Mouse (Mus musculus): ENCODE results near the gene Gbx2. TPM values are rescaled to one million over a fixed set of nuclear protein-coding genes. Genes with fewer than 3 reads are reported as not detected.

Gene Gbx2
- polyA plus RNA-seq, 1 experiment from 2014 or later = 0.18 TPM

DNA sequence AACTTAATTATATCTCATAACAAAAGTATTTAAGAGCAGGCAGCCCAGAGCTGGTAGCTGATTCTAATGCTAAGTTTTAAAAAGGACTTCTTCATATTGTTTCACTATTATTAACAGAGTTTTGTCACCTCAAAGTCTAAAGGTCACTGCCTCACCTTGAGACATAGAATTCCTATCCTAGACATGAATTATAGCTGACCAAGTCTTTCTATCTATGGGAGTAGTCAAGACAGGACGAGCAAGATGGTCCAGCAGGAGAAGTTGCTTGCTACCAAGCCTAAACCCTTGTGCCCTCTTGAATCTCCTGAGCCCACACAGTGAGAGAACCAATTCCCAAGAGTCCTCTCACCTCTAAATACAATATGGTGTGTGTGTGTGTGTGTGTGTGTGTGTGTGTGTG is 28.3 kb downstream of the Gbx2 start:
- H3K36me3 ChIP-seq = no peaks in the 10 kb centered on the region
- H3K9ac ChIP-seq = no peak overlapping the region
- H3K4me2 ChIP-seq = no peak overlapping the region
- no peak overlapping the region for H3K27ac ChIP-seq (ENCODE audit: poor library complexity, severe bottlenecking)
- 83% methylated on average over 1 of the region's 1 CpGs for WGBS
- H3K27me3 ChIP-seq (replicated peaks) = no peaks in the 10 kb centered on the region
- no peak overlapping the region for H3K4me3 ChIP-seq
- H3K4me1 ChIP-seq (replicated peaks) = no peaks in the 10 kb centered on the region
- H3K9me3 ChIP-seq (replicated peaks) = peaks cover 6% of the 10 kb centered on the region
- no peak for ATAC-seq (ENCODE audit: insufficient number of reproducible peaks, low FRiP score)

DNA sequence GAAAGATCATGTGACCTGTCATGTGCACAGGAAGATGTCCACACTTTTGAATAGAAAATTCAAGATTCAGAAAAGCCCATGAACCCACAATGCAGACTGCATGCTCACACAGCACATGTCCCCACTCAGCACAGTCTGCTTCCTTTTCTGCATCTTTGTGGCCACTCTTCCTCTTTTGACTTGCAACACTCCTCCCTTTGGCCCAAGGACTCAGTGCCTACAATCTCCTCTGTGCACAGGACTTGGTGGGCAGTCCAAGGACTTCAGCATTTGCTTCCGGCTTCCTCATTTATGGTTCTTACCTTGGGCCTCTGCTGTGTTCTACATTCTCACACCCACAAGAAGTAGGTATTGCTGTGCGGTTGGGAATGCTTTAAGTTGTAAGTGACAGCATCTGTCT is 28.7 kb downstream of the Gbx2 start:
- no peaks in the 10 kb centered on the region for H3K27me3 ChIP-seq (replicated peaks)
- H3K9me3 ChIP-seq (replicated peaks) = peaks cover 6% of the 10 kb centered on the region
- 84% methylated on average over 2 of the region's 2 CpGs for WGBS
- ATAC-seq (ENCODE audit: insufficient number of reproducible peaks, low FRiP score) = no peak
- H3K36me3 ChIP-seq = no peaks in the 10 kb centered on the region
- no peak overlapping the region for H3K27ac ChIP-seq (ENCODE audit: poor library complexity, severe bottlenecking)
- no peak overlapping the region for H3K4me3 ChIP-seq
- no peak overlapping the region for H3K9ac ChIP-seq
- no peaks in the 10 kb centered on the region for H3K4me1 ChIP-seq (replicated peaks)
- no peak overlapping the region for H3K4me2 ChIP-seq

DNA sequence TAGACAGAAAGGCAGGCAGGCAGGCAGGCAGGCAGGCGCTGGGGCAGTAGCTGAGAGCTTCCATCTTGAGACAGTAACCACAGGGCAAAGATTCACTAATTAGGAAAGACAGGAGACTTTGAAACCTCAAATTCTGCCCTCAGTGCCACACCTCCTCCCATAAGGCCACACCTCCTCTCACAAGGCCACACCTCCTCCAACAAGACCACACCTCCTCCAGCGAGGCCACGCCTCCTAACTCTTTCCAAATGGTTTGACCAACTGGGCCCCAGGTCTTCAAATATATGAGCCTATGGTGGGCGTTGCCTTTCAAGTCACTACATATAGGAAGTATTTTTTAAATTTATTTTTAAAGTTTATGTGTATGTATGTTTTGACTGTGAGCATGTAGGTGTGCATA is 29.6 kb downstream of the Gbx2 start:
- WGBS = 63% methylated on average over 4 of the region's 4 CpGs
- Histone ChIP-seq H3K9ac (no peak overlapping the region), H3K27me3 (replicated peaks) (no peaks in the 10 kb centered on the region), H3K9me3 (replicated peaks) (peaks cover 4% of the 10 kb centered on the region), H3K27ac (ENCODE audit: poor library complexity, severe bottlenecking) (no peak overlapping the region), H3K4me2 (no peak overlapping the region), H3K4me1 (replicated peaks) (no peaks in the 10 kb centered on the region), H3K36me3 (no peaks in the 10 kb centered on the region), H3K4me3 (no peak overlapping the region)
- ATAC-seq (ENCODE audit: insufficient number of reproducible peaks, low FRiP score) = no peak

- no peak overlapping the region for H3K4me3 ChIP-seq
- H3K27me3 ChIP-seq (replicated peaks) = no peaks in the 10 kb centered on the region
- H3K4me1 ChIP-seq (replicated peaks) = no peaks in the 10 kb centered on the region
- H3K27ac ChIP-seq (ENCODE audit: poor library complexity, severe bottlenecking) = no peak overlapping the region
- no peaks in the 10 kb centered on the region for H3K36me3 ChIP-seq
- H3K9ac ChIP-seq = no peak overlapping the region
- H3K9me3 ChIP-seq (replicated peaks) = no peaks in the 10 kb centered on the region
- H3K4me2 ChIP-seq = no peak overlapping the region
- no peak for ATAC-seq (ENCODE audit: insufficient number of reproducible peaks, low FRiP score)
- 74% methylated on average over 11 of the region's 11 CpGs for WGBS
These were observed 31.1 kb downstream of the Gbx2 start for GRCm38 (mm10) chr1:89899761-89900445.

GRCm38 (mm10) chr1:89899036-89899435 is 31.9 kb downstream of the Gbx2 start:
- Histone ChIP-seq H3K36me3 (no peaks in the 10 kb centered on the region), H3K27ac (ENCODE audit: poor library complexity, severe bottlenecking) (no peak overlapping the region), H3K4me1 (replicated peaks) (no peaks in the 10 kb centered on the region), H3K4me2 (no peak overlapping the region), H3K27me3 (replicated peaks) (no peaks in the 10 kb centered on the region), H3K4me3 (no peak overlapping the region), H3K9ac (no peak overlapping the region), H3K9me3 (replicated peaks) (no peaks in the 10 kb centered on the region)
- ATAC-seq (ENCODE audit: insufficient number of reproducible peaks, low FRiP score) = no peak
- WGBS = 58% methylated on average over 2 of the region's 2 CpGs

DNA sequence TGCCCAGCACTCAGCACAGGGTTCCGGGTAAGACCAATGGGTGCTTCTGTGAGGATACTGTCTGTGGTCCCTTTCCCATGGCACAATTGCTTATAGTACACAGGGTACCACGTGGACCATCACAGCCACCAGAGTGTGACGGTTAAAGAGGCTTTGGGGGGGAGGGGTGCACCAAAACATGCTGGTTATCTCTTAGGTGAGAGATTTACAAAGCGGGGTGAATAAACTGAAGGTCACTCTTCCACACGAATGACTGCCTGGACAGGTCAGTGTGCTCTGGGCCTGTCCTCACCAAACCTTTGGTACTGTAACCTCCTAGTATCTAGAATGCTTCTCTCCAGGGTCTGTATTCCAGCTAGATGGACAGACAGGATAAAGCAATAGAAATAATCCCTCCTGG is 35.2 kb downstream of the Gbx2 start:
- Histone ChIP-seq H3K9me3 (replicated peaks) (no peaks in the 10 kb centered on the region), H3K4me3 (no peak overlapping the region), H3K27ac (ENCODE audit: poor library complexity, severe bottlenecking) (no peak overlapping the region), H3K9ac (no peak overlapping the region), H3K4me1 (replicated peaks) (no peaks in the 10 kb centered on the region), H3K27me3 (replicated peaks) (no peaks in the 10 kb centered on the region), H3K36me3 (peaks cover 10% of the 10 kb centered on the region), H3K4me2 (no peak overlapping the region)
- no peak for ATAC-seq (ENCODE audit: insufficient number of reproducible peaks, low FRiP score)
- 66% methylated on average over 5 of the region's 5 CpGs for WGBS

DNA sequence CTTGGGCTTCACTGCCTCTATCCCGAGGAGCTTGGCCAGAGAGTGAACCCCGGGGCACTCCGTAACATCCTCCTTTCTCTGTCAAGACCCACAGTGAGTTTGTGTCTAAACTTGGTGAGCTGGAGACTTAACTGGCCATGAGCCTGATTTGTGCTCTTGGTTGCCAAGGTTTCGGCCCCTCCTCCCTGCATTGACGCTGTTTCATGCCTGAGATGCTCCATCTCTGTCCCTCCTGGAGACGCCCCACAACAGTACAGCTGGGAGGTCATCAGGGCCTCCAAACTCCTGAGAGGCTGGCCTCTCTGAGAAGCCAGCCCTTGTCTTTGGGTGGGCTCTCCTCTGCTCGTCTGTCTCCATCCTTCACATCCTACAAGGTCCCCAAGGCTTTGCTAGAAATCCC is 38.7 kb downstream of the Gbx2 start:
- Histone ChIP-seq H3K36me3 (peaks cover 39% of the 10 kb centered on the region), H3K9ac (no peak overlapping the region), H3K27me3 (replicated peaks) (no peaks in the 10 kb centered on the region), H3K4me1 (replicated peaks) (no peaks in the 10 kb centered on the region), H3K9me3 (replicated peaks) (no peaks in the 10 kb centered on the region), H3K4me3 (no peak overlapping the region), H3K27ac (ENCODE audit: poor library complexity, severe bottlenecking) (no peak overlapping the region), H3K4me2 (no peak overlapping the region)
- no peak for ATAC-seq (ENCODE audit: insufficient number of reproducible peaks, low FRiP score)
- 70% methylated on average over 7 of the region's 7 CpGs for WGBS

GRCm38 (mm10) chr1:89891400-89891799 is 39.6 kb downstream of the Gbx2 start:
- H3K4me2 ChIP-seq = no peak overlapping the region
- 64% methylated on average over 6 of the region's 6 CpGs for WGBS
- H3K27me3 ChIP-seq (replicated peaks) = no peaks in the 10 kb centered on the region
- H3K36me3 ChIP-seq = peaks cover 41% of the 10 kb centered on the region
- no peak overlapping the region for H3K9ac ChIP-seq
- no peak overlapping the region for H3K4me3 ChIP-seq
- no peaks in the 10 kb centered on the region for H3K4me1 ChIP-seq (replicated peaks)
- no peak overlapping the region for H3K27ac ChIP-seq (ENCODE audit: poor library complexity, severe bottlenecking)
- ATAC-seq (ENCODE audit: insufficient number of reproducible peaks, low FRiP score) = no peak
- no peaks in the 10 kb centered on the region for H3K9me3 ChIP-seq (replicated peaks)

DNA sequence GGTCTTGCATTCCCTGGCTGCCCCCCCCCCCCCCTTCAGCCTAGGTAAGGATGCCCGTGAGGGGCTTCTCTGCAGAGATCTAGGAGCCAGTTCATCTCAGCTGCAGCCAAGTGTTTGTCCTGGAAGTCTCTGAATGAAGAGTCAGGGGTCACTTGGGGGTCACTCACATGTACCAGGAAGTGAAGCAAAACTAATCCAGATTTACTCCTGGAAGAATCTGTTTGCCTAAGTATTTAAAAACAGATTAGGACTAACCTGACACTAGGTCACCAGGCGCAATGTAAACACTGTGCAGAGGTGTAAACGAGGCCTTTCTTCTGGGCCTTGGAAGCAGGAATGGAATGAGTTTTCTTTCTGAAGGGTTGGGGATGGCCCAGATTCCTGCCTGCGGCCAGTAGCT is 45.3 kb downstream of the Gbx2 start:
- Histone ChIP-seq H3K9ac (no peak overlapping the region), H3K4me3 (no peak overlapping the region), H3K4me2 (no peak overlapping the region), H3K4me1 (replicated peaks) (peaks cover 11% of the 10 kb centered on the region), H3K27ac (ENCODE audit: poor library complexity, severe bottlenecking) (no peak overlapping the region), H3K36me3 (peaks cover 30% of the 10 kb centered on the region), H3K27me3 (replicated peaks) (no peaks in the 10 kb centered on the region), H3K9me3 (replicated peaks) (no peaks in the 10 kb centered on the region)
- 44% methylated on average over 4 of the region's 4 CpGs for WGBS
- no peak for ATAC-seq (ENCODE audit: insufficient number of reproducible peaks, low FRiP score)

DNA sequence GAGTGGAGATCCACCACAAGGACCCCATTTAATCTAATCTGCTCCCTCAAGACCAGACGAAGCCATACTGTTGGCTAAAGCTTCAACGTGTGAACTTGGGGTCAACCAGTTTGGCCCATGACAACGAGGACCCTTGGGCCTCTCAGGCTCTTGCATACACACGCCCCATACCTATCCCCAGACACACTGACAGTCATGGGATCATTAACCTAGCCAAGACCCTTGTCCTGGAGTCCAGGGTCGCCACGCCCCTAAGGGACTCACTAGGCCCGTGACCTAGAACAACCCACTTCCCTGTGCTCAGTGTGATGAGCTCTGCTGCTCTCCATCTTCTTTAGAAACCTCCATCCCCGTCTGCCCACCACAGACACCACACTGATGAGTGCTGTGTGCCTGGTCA is 46.6 kb downstream of the Gbx2 start:
- no peak overlapping the region for H3K27ac ChIP-seq (ENCODE audit: poor library complexity, severe bottlenecking)
- H3K9ac ChIP-seq = no peak overlapping the region
- H3K4me1 ChIP-seq (replicated peaks) = peaks cover 20% of the 10 kb centered on the region
- H3K9me3 ChIP-seq (replicated peaks) = no peaks in the 10 kb centered on the region
- no peak overlapping the region for H3K4me3 ChIP-seq
- H3K36me3 ChIP-seq = peaks cover 20% of the 10 kb centered on the region
- no peaks in the 10 kb centered on the region for H3K27me3 ChIP-seq (replicated peaks)
- ATAC-seq (ENCODE audit: insufficient number of reproducible peaks, low FRiP score) = no peak
- WGBS = 90% methylated on average over 8 of the region's 8 CpGs
- no peak overlapping the region for H3K4me2 ChIP-seq

GRCm38 (mm10) chr1:89880834-89881233 is 50.1 kb downstream of the Gbx2 start:
- no peak overlapping the region for H3K4me2 ChIP-seq
- H3K27me3 ChIP-seq (replicated peaks) = no peaks in the 10 kb centered on the region
- H3K4me1 ChIP-seq (replicated peaks) = peaks cover 21% of the 10 kb centered on the region
- 70% methylated on average over 10 of the region's 10 CpGs for WGBS
- no peak for ATAC-seq (ENCODE audit: insufficient number of reproducible peaks, low FRiP score)
- no peaks in the 10 kb centered on the region for H3K9me3 ChIP-seq (replicated peaks)
- no peak overlapping the region for H3K4me3 ChIP-seq
- H3K36me3 ChIP-seq = no peaks in the 10 kb centered on the region
- H3K9ac ChIP-seq = no peak overlapping the region
- no peak overlapping the region for H3K27ac ChIP-seq (ENCODE audit: poor library complexity, severe bottlenecking)

GRCm38 (mm10) chr1:89880193-89880592 is 50.8 kb downstream of the Gbx2 start:
- Histone ChIP-seq H3K9ac (no peak overlapping the region), H3K4me3 (no peak overlapping the region), H3K36me3 (no peaks in the 10 kb centered on the region), H3K27ac (ENCODE audit: poor library complexity, severe bottlenecking) (no peak overlapping the region), H3K27me3 (replicated peaks) (no peaks in the 10 kb centered on the region), H3K4me1 (replicated peaks) (peaks cover 15% of the 10 kb centered on the region), H3K4me2 (no peak overlapping the region), H3K9me3 (replicated peaks) (no peaks in the 10 kb centered on the region)
- WGBS = 41% methylated on average over 8 of the region's 8 CpGs
- no peak for ATAC-seq (ENCODE audit: insufficient number of reproducible peaks, low FRiP score)

Measured in heart, embryonic 12.5 days (tissue).